Mouse (Mus musculus): ENCODE measurements around the gene Mycbp. TPM values are rescaled to one million over a fixed set of nuclear protein-coding genes. Genes with fewer than 3 reads are reported as not detected.

The Mycbp gene
- 10 to 100 TPM; 15.7 to 21.6 TPM for total RNA-seq (2021)
- long read RNA-seq, experiment 1, transcript Mycbp-201 (5 exons, 1,685 nt) = major isoform, 15 of 18 reads
- long read RNA-seq, experiment 1, partial matches to known transcripts = 1 of 18 reads
- long read RNA-seq, experiment 1, other reads (novel, unspliced or antisense) = 1 of 18 reads
- long read RNA-seq, experiment 2, transcript Mycbp-201 (5 exons, 1,685 nt) = major isoform, 8 of 10 reads
- long read RNA-seq, experiment 2, partial matches to known transcripts = 1 of 10 reads
- long read RNA-seq, experiment 2, other reads (novel, unspliced or antisense) = 0 of 10 reads

DNA sequence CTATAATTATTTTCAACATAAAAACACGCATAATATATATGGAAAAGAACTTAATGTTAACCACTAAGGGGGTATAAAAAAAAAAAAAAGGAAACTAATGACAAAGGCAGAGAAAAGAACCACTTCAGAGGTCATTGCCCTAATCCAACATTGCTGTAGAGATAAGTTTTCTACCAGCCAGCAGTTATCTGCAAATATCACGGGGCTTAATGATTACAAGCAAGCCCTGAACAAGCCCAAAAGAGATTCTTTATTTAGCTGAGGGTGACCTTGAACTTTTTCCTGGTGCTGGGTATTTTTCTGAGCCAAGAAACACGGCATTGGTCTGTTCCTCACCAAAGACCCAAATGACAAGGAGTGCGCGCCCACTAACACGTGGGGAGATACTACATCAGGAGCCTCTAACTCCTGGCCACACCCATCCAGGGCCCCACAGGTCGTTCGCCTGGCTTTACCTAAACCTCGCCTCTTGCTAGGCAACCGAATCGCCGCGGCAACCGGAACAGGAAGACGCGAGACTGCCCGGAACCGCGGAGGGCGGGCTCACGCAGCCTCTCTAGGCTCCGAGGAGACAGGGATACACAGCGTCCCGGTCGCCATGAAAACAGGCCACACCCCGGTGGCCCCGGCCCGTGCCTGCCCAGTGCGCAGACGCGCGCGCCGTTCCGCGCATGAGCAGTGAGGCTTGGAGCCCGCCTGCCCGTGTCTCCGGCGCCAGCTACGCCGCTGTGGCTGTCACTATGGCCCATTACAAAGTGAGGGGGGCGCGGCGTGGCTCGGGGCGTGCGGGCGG, at the start of gene Mycbp:
Mycbp (plus strand) TSS at position 500 of the 793 bp plus-strand sequence.
- intact Hi-C loops (cut with DNase I; ENCODE audit: low total_unique reads) = no loop called here

DNA sequence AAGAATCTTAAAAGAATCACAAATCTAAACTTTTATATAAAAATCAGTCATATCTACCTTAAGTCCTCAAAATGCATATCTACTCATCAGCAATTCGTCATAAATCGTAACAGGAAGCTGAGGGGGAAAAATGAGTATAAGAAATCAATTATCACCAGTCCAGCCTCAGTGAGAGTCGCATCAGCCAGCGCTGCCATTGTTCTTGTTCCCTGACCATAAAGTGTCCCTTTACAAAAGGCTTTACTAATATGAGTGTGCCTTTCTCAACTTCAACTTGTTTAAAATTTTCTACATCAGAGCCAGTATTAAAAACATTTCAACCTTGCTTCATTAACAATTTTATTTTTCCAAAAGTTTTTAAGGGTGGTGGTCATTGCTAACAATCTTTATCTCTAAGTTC, 47.7 kb upstream of the Mycbp start:
- intact Hi-C loops (cut with DNase I; ENCODE audit: low total_unique reads) = no loop called here
- DNase-seq = no peak

More for the DNA sequence above, at the start of gene Mycbp:
- peak; percentile 99 for DNase-seq

DNA sequence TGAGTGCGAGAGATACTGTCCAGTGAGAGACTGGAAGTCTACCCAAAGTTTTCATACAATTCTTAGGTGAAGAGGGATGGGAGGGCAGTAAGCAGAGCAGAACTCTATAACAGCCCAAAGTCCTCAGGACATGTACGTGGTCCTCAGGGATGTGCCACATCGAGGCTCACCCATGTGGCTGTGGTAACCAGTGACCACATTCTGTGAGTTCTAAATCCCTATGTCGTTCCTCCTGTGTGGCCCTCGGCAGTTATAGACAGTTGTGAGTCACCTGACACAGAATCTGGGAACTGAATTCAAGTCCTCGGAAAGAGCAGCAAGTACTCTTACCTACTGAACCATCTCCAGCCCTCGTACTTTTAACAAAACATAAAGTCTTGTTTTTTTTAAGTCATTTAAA, 46.5 kb upstream of the Mycbp start:
- no peak for DNase-seq
- intact Hi-C loops (cut with DNase I; ENCODE audit: low total_unique reads) = no loop called here

DNA sequence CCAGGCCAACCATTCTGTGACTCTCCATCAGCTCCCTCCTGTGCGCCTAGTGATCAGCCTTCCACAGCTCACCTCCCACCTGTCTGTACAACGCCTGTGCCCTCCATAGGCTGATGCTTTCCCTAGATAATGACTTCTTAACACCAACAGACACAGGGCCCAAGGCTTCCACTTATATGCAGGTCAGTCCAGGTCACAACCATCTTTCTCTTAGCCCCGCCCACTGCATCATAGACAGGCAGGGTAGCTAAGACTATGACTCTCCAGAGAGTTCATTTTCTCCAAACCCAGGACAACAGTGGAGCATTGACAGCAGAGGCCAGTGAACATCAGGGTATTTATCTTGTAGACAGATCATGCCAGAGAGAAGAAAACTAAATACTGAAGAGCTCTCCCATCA, 45.3 kb upstream of the Mycbp start, which contains the start of gene 4933427I04Rik:
4933427I04Rik (plus strand) TSS at position 301 of the 400 bp plus-strand sequence.
- intact Hi-C loops (cut with DNase I; ENCODE audit: low total_unique reads) = no loop called here
- no peak for DNase-seq

DNA sequence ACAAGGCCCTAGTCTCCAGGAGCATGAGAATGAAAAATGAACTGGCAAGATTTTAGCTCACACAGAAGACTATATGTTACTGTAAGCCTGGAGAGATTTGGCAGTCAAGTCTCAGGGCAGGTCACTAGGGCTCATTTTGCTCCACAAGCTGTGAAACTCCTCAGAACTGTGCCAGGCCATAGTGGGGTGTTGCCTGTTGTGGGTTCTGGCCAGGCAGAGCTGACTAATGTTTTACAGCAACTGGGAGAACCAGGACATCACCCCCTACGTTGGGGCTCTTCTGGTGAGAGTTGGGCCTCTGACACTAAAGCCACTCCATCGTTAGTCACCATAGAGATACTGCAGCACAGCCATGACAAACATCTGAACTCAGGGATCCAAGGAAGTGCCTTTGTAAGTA, 44.8 kb upstream of the Mycbp start:
- DNase-seq = no peak
- intact Hi-C loops (cut with DNase I; ENCODE audit: low total_unique reads) = no loop called here

DNA sequence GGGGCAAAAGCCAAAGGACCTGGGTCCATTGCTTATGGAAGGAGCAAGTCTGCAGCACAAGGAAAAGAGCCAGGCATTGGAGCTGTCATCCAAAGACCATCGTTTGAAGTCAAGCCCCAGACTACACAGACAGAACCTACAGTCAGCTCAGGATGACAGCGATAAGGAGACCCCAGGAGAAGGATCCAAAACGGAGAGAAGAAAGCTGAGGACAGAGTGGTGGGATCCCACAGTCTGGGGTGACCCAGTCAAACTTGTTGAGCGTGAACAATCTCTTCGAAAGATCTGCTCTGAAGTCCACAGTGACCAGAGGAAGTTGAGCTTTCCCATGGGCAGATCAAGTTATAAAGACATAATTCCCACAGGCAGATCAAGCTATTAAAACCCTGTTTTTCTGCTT, 44.0 kb upstream of the Mycbp start:
- intact Hi-C loops (cut with DNase I; ENCODE audit: low total_unique reads) = no loop called here
- DNase-seq = no peak

DNA sequence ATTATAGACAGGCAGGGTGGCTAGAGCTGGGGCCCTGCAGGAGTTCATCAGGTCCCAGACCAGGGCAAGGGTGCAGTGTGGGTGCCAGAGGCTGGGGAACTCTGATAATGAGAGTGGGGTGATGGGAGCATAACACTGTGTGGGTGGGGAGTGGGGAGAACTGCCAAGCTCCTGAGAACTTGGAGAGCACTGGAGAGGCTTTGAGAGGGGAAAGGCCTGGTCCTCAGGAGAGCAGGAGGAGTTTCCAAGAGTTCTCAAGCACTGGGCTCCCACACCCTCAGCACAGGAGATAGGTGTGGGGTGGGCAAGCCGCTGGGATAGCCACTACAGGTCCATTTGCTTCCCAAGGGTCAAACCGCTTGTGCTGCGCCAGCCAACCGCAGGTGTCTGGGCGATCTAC, 10.9 kb upstream of the Mycbp start:
- no peak for DNase-seq
- intact Hi-C loops (cut with DNase I; ENCODE audit: low total_unique reads) = no loop called here

DNA sequence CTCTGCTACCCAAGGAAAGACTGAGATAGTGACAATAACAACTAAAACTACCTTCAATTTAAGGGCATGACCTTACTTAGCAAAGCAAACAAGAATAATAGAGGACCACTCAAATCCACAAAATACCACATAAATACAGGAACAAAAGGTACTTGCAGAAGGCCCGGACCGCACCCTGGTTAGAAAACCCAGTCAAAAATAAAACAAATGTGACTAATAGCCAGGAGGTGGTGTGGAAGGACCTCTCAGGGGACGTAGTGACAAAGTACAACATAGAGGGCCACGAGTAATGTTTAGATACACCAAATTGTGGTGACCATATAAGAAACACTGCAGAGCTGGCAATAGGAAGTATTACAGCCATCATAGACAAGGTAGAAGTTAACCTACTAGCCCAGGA, 10.3 kb upstream of the Mycbp start:
- DNase-seq = no peak
- intact Hi-C loops (cut with DNase I; ENCODE audit: low total_unique reads) = no loop called here

DNA sequence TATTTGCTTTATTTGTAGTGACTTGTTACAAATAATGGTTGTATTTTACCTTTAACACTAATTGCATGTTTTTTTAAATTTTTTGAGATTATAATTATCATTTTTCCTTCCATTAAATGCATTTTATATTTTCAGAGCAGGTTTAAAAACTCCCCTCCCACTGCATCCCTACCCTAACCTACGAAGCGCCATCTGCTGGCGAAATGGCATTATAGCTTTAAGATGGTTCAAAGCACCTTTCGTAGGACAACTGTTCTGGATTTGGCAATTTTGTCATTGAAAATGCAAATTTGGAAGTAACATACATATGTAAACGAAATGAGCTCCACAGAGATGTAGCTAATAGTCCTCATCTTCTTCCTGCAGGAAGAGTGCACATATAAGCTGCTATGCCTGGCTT, 5.9 kb upstream of the Mycbp start:
- intact Hi-C loops (cut with DNase I; ENCODE audit: low total_unique reads) = loop anchor here (5.0 kb wide), 1 partner anchor 141 kb away; no protein-coding TSS in a partner anchor
- peak; percentile 44 for DNase-seq

DNA sequence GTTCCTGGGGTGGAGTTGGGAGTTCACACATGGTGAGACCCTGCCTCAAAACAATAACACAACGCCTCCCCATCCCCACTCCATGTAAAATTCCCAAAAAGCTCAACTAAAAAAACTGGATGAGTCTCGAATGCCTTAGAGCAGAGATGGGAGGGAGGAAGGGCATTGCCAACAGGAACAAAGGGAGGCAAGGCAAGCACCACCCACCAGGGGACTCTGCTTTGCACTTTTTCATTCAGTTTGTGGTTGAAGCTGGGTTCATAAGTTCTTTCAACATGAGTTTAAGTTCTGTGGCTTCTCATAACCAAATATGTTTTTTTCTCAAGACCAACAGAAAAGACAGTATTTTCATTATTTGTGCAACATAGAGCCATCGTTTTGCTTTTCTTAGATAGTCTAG, 1.2 kb upstream of the Mycbp start:
- no peak for DNase-seq

DNA sequence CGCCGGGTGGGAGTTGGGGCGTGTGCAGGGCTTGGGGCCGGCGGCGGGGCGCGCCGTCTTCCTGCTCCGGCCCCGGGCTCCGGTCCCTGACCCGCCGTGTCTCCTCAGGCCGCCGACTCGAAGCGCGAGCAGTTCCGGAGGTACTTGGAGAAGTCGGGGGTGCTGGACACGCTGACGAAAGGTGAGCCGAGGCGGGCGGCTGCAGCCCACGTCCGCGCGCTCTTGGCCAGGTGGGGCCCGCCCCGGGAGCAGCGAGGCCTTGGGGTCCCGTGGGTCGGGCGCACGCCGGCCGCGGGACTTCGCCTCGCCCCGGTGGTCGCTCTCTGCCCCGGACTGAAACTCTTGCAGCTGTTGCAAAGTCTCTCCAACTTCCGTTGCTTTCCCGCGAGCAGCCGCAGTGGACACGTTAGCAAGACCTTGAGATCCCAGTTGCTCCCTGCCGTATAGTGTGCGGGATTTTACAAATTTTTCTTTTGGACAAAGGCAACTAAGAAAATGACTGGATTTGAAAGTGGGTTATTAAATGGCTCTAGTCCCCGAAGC, 565 bp downstream of the Mycbp start:
- intact Hi-C loops (cut with DNase I; ENCODE audit: low total_unique reads) = no loop called here
- no peak for DNase-seq

More for the DNA sequence above, 1.2 kb upstream of the Mycbp start:
- intact Hi-C loops (cut with DNase I; ENCODE audit: low total_unique reads) = no loop called here

DNA sequence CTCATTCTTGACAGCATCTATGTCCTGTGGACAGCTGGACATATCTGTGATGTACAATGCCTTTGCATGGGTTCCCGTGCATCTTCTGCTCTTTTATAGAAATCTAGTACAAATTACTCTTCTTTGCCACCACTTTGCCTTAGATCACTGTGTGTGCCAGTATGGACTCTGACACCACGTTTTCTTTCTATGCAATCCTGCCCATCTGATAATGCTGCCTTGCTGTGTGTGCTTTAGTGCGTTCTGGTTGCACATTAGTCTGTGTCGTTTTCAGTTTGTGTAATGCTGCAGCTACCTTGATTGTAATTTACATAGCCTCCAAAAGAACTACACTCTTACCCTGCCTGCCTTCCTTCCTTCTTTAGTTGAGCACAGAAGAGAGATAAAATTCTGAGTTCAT, 6.9 kb downstream of the Mycbp start:
- no peak for DNase-seq
- intact Hi-C loops (cut with DNase I; ENCODE audit: low total_unique reads) = no loop called here

DNA sequence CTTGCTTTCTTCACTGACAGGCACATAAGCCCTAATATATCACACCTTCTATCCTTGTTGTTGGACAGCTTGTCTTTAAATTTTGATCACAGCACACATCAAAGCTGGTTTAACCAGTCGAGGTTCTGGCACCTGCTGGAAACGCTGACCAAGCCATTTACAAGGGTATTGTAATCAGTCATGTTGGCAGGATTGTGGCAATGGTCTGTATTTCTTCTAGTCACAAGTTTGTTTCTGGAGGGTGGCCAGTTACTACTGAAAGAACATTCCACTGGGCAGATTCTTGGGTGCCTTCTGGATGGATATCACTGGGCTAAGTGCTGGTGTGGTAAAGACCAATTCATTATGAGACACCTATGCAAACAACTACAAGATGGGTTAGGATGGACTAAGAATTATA, 7.8 kb downstream of the Mycbp start:
- intact Hi-C loops (cut with DNase I; ENCODE audit: low total_unique reads) = no loop called here
- no peak for DNase-seq

DNA sequence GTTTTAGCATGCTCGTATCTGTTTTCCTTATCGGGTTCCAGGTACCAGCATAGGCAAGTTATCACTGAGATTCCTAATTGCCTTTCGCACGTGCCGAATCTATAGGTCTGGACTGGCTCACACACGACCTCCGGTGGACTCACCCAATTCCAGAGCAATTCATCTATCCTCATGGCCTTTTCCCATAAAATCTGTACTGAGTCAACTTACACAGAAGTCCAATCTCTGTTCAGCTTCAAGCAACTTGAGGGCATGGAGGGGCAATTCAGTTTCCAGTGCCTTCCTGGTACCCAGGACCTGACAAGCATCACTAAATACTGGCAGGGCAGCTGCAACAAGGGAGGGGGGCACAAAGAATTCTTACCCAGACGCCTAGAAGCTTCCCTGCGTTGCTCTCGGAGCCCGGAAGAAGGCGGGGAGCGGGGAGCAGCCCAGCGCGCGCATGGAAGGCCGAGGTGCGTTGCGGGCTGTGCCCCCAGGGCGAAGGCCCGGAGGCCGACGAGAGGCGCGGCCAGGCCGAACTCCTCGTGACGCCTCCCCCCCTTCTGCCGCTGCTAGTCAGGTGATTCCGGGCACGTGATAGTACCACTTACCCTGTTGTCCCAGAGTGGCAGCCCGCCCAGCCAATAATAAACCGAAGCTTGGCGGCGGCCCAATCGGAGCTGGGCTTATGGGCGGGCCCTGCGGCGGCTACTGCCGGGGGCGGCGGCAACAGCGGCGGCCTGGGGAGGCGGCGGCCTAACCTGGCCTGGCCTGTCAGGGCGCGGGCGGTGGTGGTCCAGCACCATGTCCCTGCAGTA, 12.3 kb downstream of the Mycbp start, which contains the start of gene Rragc:
Rragc (plus strand) TSS at position 699 of the 800 bp plus-strand sequence.
- peak; percentile 100 for DNase-seq
- intact Hi-C loops (cut with DNase I; ENCODE audit: low total_unique reads) = no loop called here

DNA sequence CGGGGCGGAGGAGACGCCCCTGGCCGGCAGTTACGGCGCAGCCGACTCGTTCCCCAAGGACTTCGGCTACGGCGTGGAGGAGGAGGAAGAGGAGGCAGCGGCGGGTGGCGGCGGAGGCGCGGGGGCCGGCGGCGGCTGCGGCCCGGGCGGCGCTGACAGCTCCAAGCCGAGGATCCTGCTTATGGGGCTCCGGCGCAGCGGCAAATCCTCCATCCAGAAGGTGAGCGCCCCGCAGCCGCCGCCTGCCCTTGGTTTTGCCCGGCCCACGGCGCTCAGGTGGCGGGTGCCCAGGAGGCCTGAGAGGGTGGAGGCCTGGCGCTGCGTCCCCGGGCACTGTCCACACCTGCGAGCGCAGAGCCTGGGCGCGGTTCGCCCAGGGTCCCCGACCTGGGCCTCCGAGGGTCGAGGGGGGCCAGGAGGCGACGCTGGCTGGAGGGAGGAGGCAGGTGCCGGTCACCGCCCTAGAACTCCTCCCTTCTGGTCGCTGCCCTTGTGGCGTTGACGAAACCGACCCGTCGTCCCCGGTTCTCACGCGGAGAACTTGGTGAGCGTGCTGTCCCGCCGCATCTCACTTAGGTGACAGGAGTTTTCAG, 13.0 kb downstream of the Mycbp start, which contains the start of gene 4930535I16Rik:
4930535I16Rik (minus strand) TSS at position 475 of the 593 bp plus-strand sequence.
- intact Hi-C loops (cut with DNase I; ENCODE audit: low total_unique reads) = no loop called here
- peak; percentile 38 for DNase-seq

DNA sequence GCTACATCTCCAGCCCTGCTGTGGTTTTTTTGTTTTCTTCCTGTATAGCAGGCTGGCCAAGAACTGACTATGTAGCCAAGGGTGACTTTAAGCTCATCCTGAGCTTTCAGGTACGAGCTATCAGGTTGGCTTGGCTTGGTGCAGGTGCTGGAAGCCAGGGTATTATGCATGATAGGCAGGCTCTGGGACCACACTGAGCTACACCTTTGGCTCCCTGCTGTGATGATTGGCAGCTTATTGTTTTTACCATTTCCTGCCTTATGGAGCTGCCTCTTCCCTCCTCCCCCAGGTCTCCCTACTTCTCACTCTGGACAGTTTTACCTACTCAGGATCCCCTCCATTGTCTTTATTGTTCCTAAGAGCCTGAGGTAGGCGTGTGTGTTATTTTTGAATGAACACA, 14.2 kb downstream of the Mycbp start:
- no peak for DNase-seq
- intact Hi-C loops (cut with DNase I; ENCODE audit: low total_unique reads) = no loop called here

DNA sequence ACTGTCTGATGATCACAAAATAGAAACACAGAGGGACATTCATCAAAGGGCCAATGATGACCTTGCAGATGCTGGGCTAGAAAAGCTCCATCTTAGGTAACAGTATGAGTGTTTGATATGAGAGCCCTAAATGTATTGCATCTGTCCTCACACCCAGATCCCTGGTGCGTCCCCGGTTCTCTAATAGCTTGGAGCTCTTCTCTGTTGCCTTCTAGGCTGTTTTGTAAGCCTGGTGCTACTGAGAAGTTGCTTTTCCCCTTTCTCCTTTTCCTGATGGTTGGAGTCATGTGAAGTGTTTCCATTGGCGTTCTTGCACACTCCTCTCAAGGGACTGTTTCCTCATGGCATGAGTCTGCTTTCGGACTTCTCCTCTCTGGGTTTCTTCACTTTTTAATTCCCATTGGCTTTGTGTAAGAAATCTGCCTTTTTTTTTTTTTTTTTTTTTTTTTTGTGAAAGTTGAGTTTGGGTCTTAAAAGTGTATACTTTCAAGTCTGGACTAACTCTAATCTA, 16.5 kb downstream of the Mycbp start:
- no peak for DNase-seq
- intact Hi-C loops (cut with DNase I; ENCODE audit: low total_unique reads) = no loop called here

DNA sequence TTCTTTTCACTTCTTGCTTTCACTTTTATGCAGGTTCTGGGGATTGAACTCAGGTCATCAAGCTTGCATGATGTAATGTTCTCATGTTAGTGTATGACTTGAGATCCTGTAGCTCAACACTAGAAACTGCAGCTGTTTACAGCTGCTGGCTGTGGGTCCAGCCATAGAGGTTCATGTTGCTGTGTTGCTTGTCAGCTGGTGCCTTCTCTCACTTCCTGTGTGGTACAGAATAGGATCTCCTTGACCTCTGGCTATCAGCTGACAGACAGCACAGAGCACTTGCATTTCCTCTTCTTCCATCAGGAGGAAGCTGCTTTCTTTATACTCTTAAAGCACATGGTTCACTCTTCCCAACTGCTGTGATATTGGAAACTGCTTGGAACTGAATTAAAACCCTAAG, 23.3 kb downstream of the Mycbp start:
- intact Hi-C loops (cut with DNase I; ENCODE audit: low total_unique reads) = no loop called here
- DNase-seq = no peak

DNA sequence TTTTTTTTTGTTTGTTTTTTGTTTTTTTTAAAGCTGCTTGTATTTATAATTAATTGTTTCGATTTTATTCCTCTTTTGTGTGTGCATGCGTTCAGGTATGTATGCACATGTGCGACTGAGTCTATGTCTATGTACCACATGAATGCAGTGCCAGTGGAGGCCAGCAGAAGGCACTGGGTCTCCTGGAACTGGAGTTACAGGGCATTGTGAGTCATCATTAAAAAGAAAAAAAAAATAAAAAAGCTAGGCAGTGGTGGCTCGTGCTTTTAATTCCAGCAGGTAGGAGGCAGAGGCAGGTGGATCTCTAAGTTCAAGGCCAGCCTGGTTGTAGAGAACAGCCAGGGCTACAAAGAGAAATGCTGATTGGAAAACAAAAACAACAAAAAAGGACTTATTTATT, 25.4 kb downstream of the Mycbp start:
- no peak for DNase-seq
- intact Hi-C loops (cut with DNase I; ENCODE audit: low total_unique reads) = no loop called here

Measured in gastrocnemius, postnatal 14 days (tissue).